Mouse (Mus musculus): ENCODE measurements around the gene Pgp. TPM values are rescaled to one million over a fixed set of nuclear protein-coding genes. Genes with fewer than 3 reads are reported as not detected.

Gene Pgp
- total and polyA plus RNA-seq, 3 experiments: 19.3 to 55.0 TPM; not detected in 1

DNA sequence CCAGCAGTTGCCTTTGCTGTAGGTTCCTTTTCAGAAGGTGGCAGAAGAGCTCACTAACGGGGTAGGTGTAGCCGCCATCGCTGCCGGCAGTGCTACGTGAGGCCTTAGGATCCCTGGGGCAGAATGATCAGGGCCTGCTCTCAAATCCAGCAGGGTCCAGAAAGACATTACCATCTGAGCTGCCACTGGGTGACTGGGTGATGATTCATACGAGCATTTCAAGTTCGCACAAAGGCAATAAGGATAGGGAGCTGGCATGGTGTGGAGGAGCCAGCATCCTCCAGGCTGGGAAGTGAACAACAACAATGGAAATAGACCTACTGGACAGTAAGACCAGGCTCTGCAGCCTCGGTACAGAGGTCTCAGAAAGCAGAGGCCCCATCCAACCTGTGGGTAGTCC lies 29.8 kb upstream of the Pgp start:
- no peaks in the 10 kb centered on the region for H3K4me1 ChIP-seq (ENCODE audit: control insufficient read depth in 1 of 2, insufficient read depth in 2 of 2, low read length in 2 of 2)
- no peak overlapping the region for H3K27ac ChIP-seq (ENCODE audit: control insufficient read depth, low read depth, low read length)
- no peaks in the 10 kb centered on the region; a peak in 1 of 4 replicates for H3K36me3 ChIP-seq (ENCODE audit: control insufficient read depth in 1 of 2, insufficient read depth in 2 of 2, low read length in 2 of 2)
- no peaks in the 10 kb centered on the region for H3K27me3 ChIP-seq (ENCODE audit: control insufficient read depth in 1 of 2, insufficient read depth in 2 of 2, low read length in 2 of 2)
- H3K4me3 ChIP-seq (ENCODE audit: control insufficient read depth in 1 of 2, insufficient read depth in 1 of 2, low read depth in 2 of 2, low read length in 2 of 2): no peak overlapping the region
- H3K9ac ChIP-seq (ENCODE audit: control insufficient read depth, low read depth, low read length, poor library complexity, severe bottlenecking): no peak overlapping the region
- no peaks in the 10 kb centered on the region for H3K79me2 ChIP-seq (ENCODE audit: control insufficient read depth, insufficient read depth, low read length, poor library complexity)
- no peaks in the 10 kb centered on the region for H3K9me3 ChIP-seq (replicated peaks; ENCODE audit: insufficient read depth, low read length)
- TF ChIP-seq JUND (IDR thresholded peaks at IDR 0.05; ENCODE audit: low read depth, low read length) (no peak), GATA1 (IDR thresholded peaks at IDR 0.05; ENCODE audit: low read depth, low read length) (no peak), CHD1 (IDR thresholded peaks at IDR 0.05; ENCODE audit: low read depth, low read length) (no peak), MAZ (IDR thresholded peaks at IDR 0.05; ENCODE audit: low read depth, low read length) (no peak), UBTF (IDR thresholded peaks at IDR 0.05; ENCODE audit: borderline replicate concordance, insufficient read depth, low read depth, low read length) (no peak), E2F4 (IDR thresholded peaks at IDR 0.05; ENCODE audit: borderline replicate concordance, low read depth, low read length) (no peak), POLR2AphosphoS2 (IDR thresholded peaks at IDR 0.05; ENCODE audit: low read length) (no peak)
- no peak for DNase-seq (ENCODE audit: low read depth, low spot score)

DNA sequence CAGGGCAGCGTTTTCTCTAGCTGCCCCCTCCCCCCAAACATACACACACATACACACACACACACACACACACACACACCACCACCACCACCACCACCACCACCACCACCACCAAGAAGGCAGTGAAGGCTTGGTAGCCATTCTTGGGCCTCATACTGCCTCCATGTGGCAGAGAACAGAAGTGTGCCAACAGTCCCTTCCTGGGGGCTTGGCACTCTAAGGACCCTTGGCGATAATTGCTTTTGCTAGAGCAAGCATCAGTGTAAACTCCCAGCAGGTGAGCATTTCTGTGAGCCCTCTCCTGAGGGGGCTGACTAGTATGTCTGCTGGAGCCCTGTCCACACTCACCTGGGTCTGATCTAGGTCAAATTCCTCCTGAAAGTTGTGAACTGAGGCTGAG lies 29.0 kb upstream of the Pgp start:
- no peaks in the 10 kb centered on the region; a peak in 1 of 4 replicates for H3K36me3 ChIP-seq (ENCODE audit: control insufficient read depth in 1 of 2, insufficient read depth in 2 of 2, low read length in 2 of 2)

DNA sequence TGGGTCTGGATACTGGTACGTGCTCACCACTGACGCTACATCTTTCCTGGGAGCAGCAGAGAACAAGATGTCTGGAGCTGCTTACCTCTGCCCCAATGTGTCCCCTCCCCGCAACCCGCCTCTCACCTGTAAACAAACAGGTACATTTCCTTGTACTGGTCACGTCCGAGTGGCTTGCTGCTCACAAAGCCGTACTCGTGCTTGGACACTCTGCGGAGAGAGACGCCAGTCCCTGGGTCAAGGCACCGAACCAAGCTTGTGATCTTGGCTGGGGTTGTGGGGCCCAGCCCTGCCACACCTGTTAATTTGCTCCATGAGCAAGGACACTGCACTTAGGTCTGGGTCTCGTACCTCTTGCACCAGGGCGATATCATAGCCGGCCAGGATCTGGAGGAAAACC lies 28.1 kb upstream of the Pgp start:
- Histone ChIP-seq H3K36me3 (ENCODE audit: control insufficient read depth in 1 of 2, insufficient read depth in 2 of 2, low read length in 2 of 2) (no peaks in the 10 kb centered on the region; a peak in 1 of 4 replicates), H3K79me2 (ENCODE audit: control insufficient read depth, insufficient read depth, low read length, poor library complexity) (no peaks in the 10 kb centered on the region), H3K9ac (ENCODE audit: control insufficient read depth, low read depth, low read length, poor library complexity, severe bottlenecking) (no peak overlapping the region), H3K27ac (ENCODE audit: control insufficient read depth, low read depth, low read length) (no peak overlapping the region), H3K27me3 (ENCODE audit: control insufficient read depth in 1 of 2, insufficient read depth in 2 of 2, low read length in 2 of 2) (no peaks in the 10 kb centered on the region), H3K4me1 (ENCODE audit: control insufficient read depth in 1 of 2, insufficient read depth in 2 of 2, low read length in 2 of 2) (no peaks in the 10 kb centered on the region), H3K9me3 (replicated peaks; ENCODE audit: insufficient read depth, low read length) (no peaks in the 10 kb centered on the region), H3K4me3 (ENCODE audit: control insufficient read depth in 1 of 2, insufficient read depth in 1 of 2, low read depth in 2 of 2, low read length in 2 of 2) (no peak overlapping the region)
- DNase-seq (ENCODE audit: low read depth, low spot score): no peak
- no peak for TF ChIP-seq UBTF (IDR thresholded peaks at IDR 0.05; ENCODE audit: borderline replicate concordance, insufficient read depth, low read depth, low read length)
- no peak for TF ChIP-seq NELFE (IDR thresholded peaks at IDR 0.05; ENCODE audit: low read depth, low read length)
- no peak for TF ChIP-seq TBP (IDR thresholded peaks at IDR 0.05; ENCODE audit: low read depth, low read length)
- no peak for TF ChIP-seq JUND (IDR thresholded peaks at IDR 0.05; ENCODE audit: low read depth, low read length)
- no peak for TF ChIP-seq USF2 (IDR thresholded peaks at IDR 0.05; ENCODE audit: borderline replicate concordance in 1 of 2, insufficient read depth in 1 of 2, low read depth in 1 of 2, low read length in 2 of 2)
- TF ChIP-seq MAX (IDR thresholded peaks at IDR 0.05; ENCODE audit: low read length): no peak
- TF ChIP-seq KAT2A (conservative IDR thresholded peaks at IDR 0.05; ENCODE audit: low read depth, low read length): no peak
- no peak for TF ChIP-seq HCFC1 (IDR thresholded peaks at IDR 0.05; ENCODE audit: low read depth, low read length)
- TF ChIP-seq ZC3H11A (IDR thresholded peaks at IDR 0.05; ENCODE audit: low read depth, low read length): no peak

More for the DNA sequence above, 29.0 kb upstream of the Pgp start:
- Histone ChIP-seq H3K4me3 (ENCODE audit: control insufficient read depth in 1 of 2, insufficient read depth in 1 of 2, low read depth in 2 of 2, low read length in 2 of 2) (no peak overlapping the region), H3K9me3 (replicated peaks; ENCODE audit: insufficient read depth, low read length) (no peaks in the 10 kb centered on the region), H3K4me1 (ENCODE audit: control insufficient read depth in 1 of 2, insufficient read depth in 2 of 2, low read length in 2 of 2) (no peaks in the 10 kb centered on the region), H3K79me2 (ENCODE audit: control insufficient read depth, insufficient read depth, low read length, poor library complexity) (no peaks in the 10 kb centered on the region), H3K9ac (ENCODE audit: control insufficient read depth, low read depth, low read length, poor library complexity, severe bottlenecking) (no peak overlapping the region), H3K27me3 (ENCODE audit: control insufficient read depth in 1 of 2, insufficient read depth in 2 of 2, low read length in 2 of 2) (no peaks in the 10 kb centered on the region), H3K27ac (ENCODE audit: control insufficient read depth, low read depth, low read length) (no peak overlapping the region)
- DNase-seq (ENCODE audit: low read depth, low spot score): peak; percentile 47
- TF ChIP-seq RAD21 (IDR thresholded peaks at IDR 0.05; ENCODE audit: low read depth, low read length) (peak; percentile 42), CTCF (IDR thresholded peaks at IDR 0.05 in 2 of 3, conservative IDR thresholded peaks at IDR 0.05 in 1 of 3; ENCODE audit: control insufficient read depth in 1 of 3, insufficient read depth in 1 of 3, low read depth in 2 of 3, low read length in 3 of 3, poor library complexity in 1 of 3, severe bottlenecking in 1 of 3) (peak; percentile 34 to 57 (median 53); a peak in 5 of 6 replicates), ZC3H11A (IDR thresholded peaks at IDR 0.05; ENCODE audit: low read depth, low read length) (peak; percentile 14; the same call in 1 of the 2 replicates), SMC3 (IDR thresholded peaks at IDR 0.05; ENCODE audit: low read depth, low read length) (peak; percentile 52), MXI1 (IDR thresholded peaks at IDR 0.05; ENCODE audit: low read depth, low read length) (no peak)

All from MEL (cell line).